Mouse (Mus musculus) heart, adult 2 months (tissue): ENCODE data around the gene Cdca5.

Experiments used
- CTCF ChIP-seq: fragments of 200-600 bp; IDR thresholded peaks from 2 replicates; pipeline ENCODE4 v1.8.1; 2022; ENCODE audit warnings: antibody characterized with exemption, mild to moderate bottlenecking, moderate library complexity
- EP300 ChIP-seq: fragments of 200-500 bp; IDR thresholded peaks from 2 replicates; pipeline ENCODE4 v1.6.1; 2011; ENCODE audit warnings: low read depth, low read length, control low read depth; ENCODE audit not compliant: insufficient read depth
- POLR2A ChIP-seq: fragments of 200-500 bp; IDR thresholded peaks from 2 replicates; pipeline ENCODE4 v1.6.1; 2011; ENCODE audit warnings: mild to moderate bottlenecking, low read depth, low read length, control low read depth; ENCODE audit not compliant: insufficient read depth

GRCm38 (mm10) chr19:6132171-6132827 lies 47.5 kb downstream of the Cdca5 start:
- TF ChIP-seq EP300 (no peak), CTCF (no peak), POLR2A (no peak)
